Mouse (Mus musculus) embryonic fibroblast, embryonic 13.5 days (primary cell): ENCODE data around the gene Osm.

ENCODE experiments used
- CTCF ChIP-seq: IDR thresholded peaks from 2 replicates; pipeline ENCODE4 v1.5.1; 2011; ENCODE audit warnings: mild to moderate bottlenecking, control low read depth, low read length, moderate library complexity, borderline replicate concordance; ENCODE audit not compliant: insufficient read depth
- POLR2A ChIP-seq: IDR thresholded peaks from 2 replicates; pipeline ENCODE4 v1.6.1; 2011; ENCODE audit warnings: low read depth, mild to moderate bottlenecking, control low read depth, low read length, moderate library complexity

DNA sequence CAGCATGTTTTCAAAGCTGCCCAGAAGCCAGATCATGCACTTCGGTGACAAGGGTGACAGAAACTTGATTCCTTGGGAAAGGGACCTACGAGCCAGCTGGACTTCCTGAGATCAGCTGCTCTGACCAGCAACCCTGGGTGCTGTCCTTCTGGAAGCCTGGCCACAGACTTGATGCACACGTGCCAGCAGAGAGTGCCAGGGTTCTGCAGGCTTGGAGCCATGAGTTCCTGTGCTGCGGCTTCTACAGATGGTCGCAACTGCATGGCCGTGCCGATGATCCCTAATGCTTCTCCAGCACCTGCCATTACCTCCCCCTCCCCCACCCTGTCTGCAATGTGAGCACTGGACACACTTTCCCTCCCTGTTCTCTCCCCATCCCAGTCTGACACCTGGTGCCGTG is 7.8 kb upstream of the Osm start:
- TF ChIP-seq POLR2A: no peak
- TF ChIP-seq CTCF: no peak
